Mouse (Mus musculus) heart, adult 2 months (tissue): ENCODE measurements around the gene Zfp618.

Experiments used
- CTCF ChIP-seq: fragments of 200-600 bp; IDR thresholded peaks from 2 replicates; pipeline ENCODE4 v1.8.1; 2022; ENCODE audit warnings: antibody characterized with exemption, mild to moderate bottlenecking, moderate library complexity
- EP300 ChIP-seq: fragments of 200-500 bp; IDR thresholded peaks from 2 replicates; pipeline ENCODE4 v1.6.1; 2011; ENCODE audit warnings: low read depth, low read length, control low read depth; ENCODE audit not compliant: insufficient read depth
- POLR2A ChIP-seq: fragments of 200-500 bp; IDR thresholded peaks from 2 replicates; pipeline ENCODE4 v1.6.1; 2011; ENCODE audit warnings: mild to moderate bottlenecking, low read depth, low read length, control low read depth; ENCODE audit not compliant: insufficient read depth

GRCm38 (mm10) chr4:63170061-63170460 lies 204.7 kb downstream of the Zfp618 start:
- TF ChIP-seq CTCF, result no peak
- TF ChIP-seq EP300, result no peak
- no peak for TF ChIP-seq POLR2A
